Comparison of ENCODE assay signal across 9 mouse cellular contexts in the genomic region with DNA sequence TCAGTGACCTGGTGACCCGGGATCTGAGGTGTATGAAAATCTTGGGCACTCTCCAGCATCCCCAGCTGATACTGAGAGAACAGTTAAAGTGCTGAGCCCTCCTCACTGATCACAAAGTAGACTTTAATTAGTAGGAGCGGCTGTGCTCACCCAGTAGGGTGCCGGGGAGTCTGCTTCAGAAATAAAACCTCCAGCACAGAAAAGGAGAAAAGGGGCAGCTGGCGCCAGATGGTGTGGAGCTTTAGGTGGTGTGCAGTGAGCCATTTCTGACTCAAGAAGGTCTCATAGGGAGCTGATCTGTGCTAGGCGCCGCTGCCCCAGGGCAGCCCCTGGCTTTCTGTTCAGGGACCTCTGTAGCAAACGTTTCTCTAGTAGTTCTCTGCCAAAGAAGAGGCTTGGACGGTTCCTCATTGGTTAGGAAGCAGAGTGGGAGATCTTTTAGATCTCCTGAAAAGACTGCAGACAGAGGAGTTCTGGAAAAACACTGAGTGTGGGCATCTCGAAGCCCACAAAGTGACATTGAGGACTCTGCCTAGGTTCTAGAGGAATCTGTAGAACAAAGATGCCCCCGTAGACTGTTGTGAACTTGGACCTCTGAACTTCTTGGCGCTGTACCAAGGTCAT.
DNase-seq lines count a peak whose midpoint lies in the region; ATAC-seq lines count a peak whose summit lies in the region.
"Had no signal": no experiment of that assay in that cellular context is flagged by ENCODE, and none has a peak within 500 bp of the region (broad histone marks: within the 10 kb centered on the region; RNA-seq: fewer than 3 reads in every experiment).

No protein-coding gene starts in this region.

- no peaks in the 10 kb centered on the region for H3K27me3 ChIP-seq in kidney, embryonic 15.5 days
- no peaks in the 10 kb centered on the region for H3K27me3 ChIP-seq in hindbrain, embryonic 13.5 days

- WGBS in kidney, embryonic 15.5 days, result 45% methylated on average over 11 of the region's 11 CpGs
- WGBS in hindbrain, embryonic 13.5 days, result 44% methylated on average over 11 of the region's 11 CpGs

- peak; percentile 82 for ATAC-seq in kidney, embryonic 15.5 days (replicated peaks; ENCODE audit: low FRiP score)
- peak; percentile 88 for ATAC-seq in hindbrain, embryonic 13.5 days (ENCODE audit: low FRiP score)

- no peak for DNase-seq in kidney, adult 18-20 months
- peak; percentile 23 to 63 for DNase-seq in cerebellum, postnatal 4 days (ENCODE audit: low spot score in 2 of 2)
- DNase-seq in retina, embryonic 14.5 days (ENCODE audit: low spot score), result peak; percentile 74
- no peak for DNase-seq in urinary bladder, adult 18-20 months (ENCODE audit: low spot score in 2 of 2)
- DNase-seq in liver, result no peak
- no peak for DNase-seq in layer of hippocampus, adult 11-12 months (ENCODE audit: low spot score)
- DNase-seq: gastrocnemius, postnatal 36 days had no signal

- no peaks in the 10 kb centered on the region for H3K36me3 ChIP-seq in kidney, embryonic 15.5 days
- H3K36me3 ChIP-seq in hindbrain, embryonic 13.5 days, result no peaks in the 10 kb centered on the region

- H3K4me2 ChIP-seq in kidney, embryonic 15.5 days, result no peak overlapping the region
- H3K4me2 ChIP-seq in hindbrain, embryonic 13.5 days, result no peak overlapping the region

- no peak overlapping the region for H3K27ac ChIP-seq in kidney, embryonic 15.5 days
- no peak overlapping the region for H3K27ac ChIP-seq in hindbrain, embryonic 13.5 days

- H3K9me3 ChIP-seq in kidney, embryonic 15.5 days (replicated peaks), result no peaks in the 10 kb centered on the region
- H3K9me3 ChIP-seq in hindbrain, embryonic 13.5 days, result no peaks in the 10 kb centered on the region

- H3K9ac ChIP-seq in kidney, embryonic 15.5 days, result no peak overlapping the region
- no peak overlapping the region for H3K9ac ChIP-seq in hindbrain, embryonic 13.5 days

- H3K4me1 ChIP-seq in kidney, embryonic 15.5 days, result 0 out of 2 replicates have a peak, but pooled peaks cover 6% of the 10 kb centered on the region
- no peaks in the 10 kb centered on the region for H3K4me1 ChIP-seq in hindbrain, embryonic 13.5 days (replicated peaks)

- H3K4me3 ChIP-seq in kidney, embryonic 15.5 days (replicated peaks), result no peak overlapping the region
- H3K4me3 ChIP-seq in hindbrain, embryonic 13.5 days, result no peak overlapping the region

Comparison
In these comparisons a context has a peak if more than half of its experiments do, and no peak if none do; other contexts are left out.
1. DNase-seq: peak in cerebellum, postnatal 4 days (2 of 2) and retina, embryonic 14.5 days (single experiment); none in kidney, adult 18-20 months (single experiment), urinary bladder, adult 18-20 months (0 of 2), liver (single experiment) and layer of hippocampus, adult 11-12 months (single experiment).